ENCODE assay signal across 28 mouse cellular contexts in the genomic region with DNA sequence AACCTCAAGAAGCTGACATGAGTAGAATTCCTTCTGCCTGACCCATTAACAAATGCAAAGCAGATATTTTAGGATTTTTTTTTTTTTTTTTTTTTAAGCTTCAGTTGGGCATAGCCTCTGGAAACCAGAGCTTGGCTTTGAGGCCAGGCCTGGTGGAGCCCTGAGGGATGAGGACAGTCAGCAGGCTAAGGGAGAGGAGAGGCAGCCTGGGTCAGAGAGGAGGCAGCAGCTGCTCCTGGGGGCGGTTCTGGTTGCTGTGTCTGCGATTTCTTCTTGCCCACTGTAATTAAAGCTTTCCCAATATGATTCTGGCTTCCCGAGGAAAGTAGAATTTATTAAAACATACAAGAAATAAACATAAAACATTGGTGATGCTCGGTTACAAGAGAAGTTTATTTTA. TPM values are rescaled to one million over a fixed set of nuclear protein-coding genes. Genes with fewer than 3 reads are reported as not detected.
"Had no signal": no experiment of that assay in that cellular context is flagged by ENCODE, and none has a peak within 500 bp of the region (broad histone marks: within the 10 kb centered on the region; RNA-seq: fewer than 3 reads in every experiment).

No protein-coding gene starts in this region.

- H3K9ac ChIP-seq: limb, embryonic 12.5 days; limb, embryonic 15.5 days; liver, embryonic 14.5 days; liver, postnatal 0 days; lung, embryonic 15.5 days; midbrain, embryonic 13.5 days had no signal

- H3K4me3 ChIP-seq: limb, embryonic 12.5 days; limb, embryonic 15.5 days; lung, embryonic 15.5 days; megakaryocyte, embryonic 14.5 days; midbrain, embryonic 10.5 days; midbrain, embryonic 13.5 days had no signal

- H3K27me3 ChIP-seq: limb, embryonic 12.5 days; limb, embryonic 15.5 days; lung, embryonic 15.5 days; megakaryocyte, embryonic 14.5 days; midbrain, embryonic 13.5 days had no signal

- ATAC-seq: intestine, embryonic 16.5 days; liver, postnatal 0 days; midbrain, embryonic 13.5 days; midbrain, embryonic 16.5 days had no signal

- H3K4me2 ChIP-seq: limb, embryonic 12.5 days; limb, embryonic 15.5 days; liver, embryonic 11.5 days; lung, embryonic 15.5 days; midbrain, embryonic 13.5 days had no signal

- DNase-seq: layer of hippocampus, adult 9-11 months; thymus, adult 18-20 months; thymus, postnatal 36 days had no signal

- H3K27ac ChIP-seq: limb, embryonic 12.5 days; limb, embryonic 15.5 days; liver, embryonic 14.5 days; lung, embryonic 15.5 days; midbrain, embryonic 10.5 days; midbrain, embryonic 13.5 days had no signal

- H3K9me3 ChIP-seq: limb, embryonic 12.5 days; limb, embryonic 15.5 days; lung, embryonic 15.5 days; megakaryocyte, embryonic 14.5 days; midbrain, embryonic 10.5 days; midbrain, embryonic 13.5 days had no signal

RNA-seq across cellular contexts. Expression of a gene that starts 12.0 kb away (rescaled TPM):
- total RNA-seq: left cerebral cortex, postnatal 10 days; monocyte, adult 5-6 weeks had no signal
- polyA plus RNA-seq: intestine, embryonic 16.5 days; kidney, adult 2 months; kidney, embryonic 14.5 days; limb, embryonic 15.5 days; liver, embryonic 11.5 days; liver, postnatal 0 days; midbrain, embryonic 13.5 days; midbrain, embryonic 16.5 days; small intestine, adult 2 months; spleen, adult 2 months; stomach, embryonic 16.5 days; urinary bladder, adult 2 months had no signal

RNA-seq across cellular contexts. Expression of a gene that starts 31.5 kb away (rescaled TPM):
- total RNA-seq: layer of hippocampus, postnatal 25 days; left cerebral cortex, adult 18-20 months; left cerebral cortex, postnatal 10 days; left cerebral cortex, postnatal 36 days; monocyte, adult 5-6 weeks had no signal
- polyA plus RNA-seq: intestine, embryonic 16.5 days; kidney, adult 2 months; kidney, embryonic 14.5 days; limb, embryonic 12.5 days; liver, embryonic 11.5 days; liver, embryonic 14.5 days; liver, postnatal 0 days; lung, embryonic 15.5 days; midbrain, embryonic 10.5 days; midbrain, embryonic 13.5 days; midbrain, embryonic 16.5 days; neural tube, embryonic 11.5 days; neural tube, embryonic 14.5 days; small intestine, adult 2 months; spleen, adult 2 months; stomach, embryonic 16.5 days; testis, adult 2 months; urinary bladder, adult 2 months had no signal
